Mouse (Mus musculus) midbrain, postnatal 0 days (tissue): ENCODE data around the gene Pcx. TPM values are rescaled to one million over a fixed set of nuclear protein-coding genes. Genes with fewer than 3 reads are reported as not detected.

ENCODE experiments used
- ATAC-seq: fragments of 200-750 bp; cut with Nextera tagmentation; 2 replicates; pipeline ENCODE4 v1.8.0; 2017; ENCODE audit warnings: moderate number of reproducible peaks, mild to moderate bottlenecking, moderate TSS enrichment, moderate library complexity; ENCODE audit not compliant: low FRiP score
- DNase-seq: peaks from one replicate; pipeline ENCODE4 v3.0.0-alpha.2; 2015; ENCODE audit warnings: low spot score
- H3K27ac ChIP-seq: fragments of 300-500 bp; sonication (generic); 2 replicates; pipeline ENCODE4 v1.5.1; 2014; ENCODE audit warnings: low read depth, mild to moderate bottlenecking, low read length, mixed read lengths
- H3K27me3 ChIP-seq: fragments of 300-500 bp; sonication (generic); 2 replicates; pipeline ENCODE4 v1.6.1; 2014; ENCODE audit warnings: low read length, control low read depth, mixed read lengths; ENCODE audit not compliant: insufficient read depth
- H3K36me3 ChIP-seq: fragments of 300-500 bp; sonication (generic); 2 replicates; pipeline ENCODE4 v1.6.1; 2014; ENCODE audit warnings: low read length, control low read depth, mixed read lengths; ENCODE audit not compliant: insufficient read depth
- H3K4me1 ChIP-seq: fragments of 300-500 bp; sonication (generic); 2 replicates; pipeline ENCODE4 v1.6.1; 2014; ENCODE audit warnings: mild to moderate bottlenecking, control low read depth, antibody characterized with exemption, low read length, mixed read lengths; ENCODE audit not compliant: insufficient read depth
- H3K4me2 ChIP-seq: fragments of 300-500 bp; sonication (generic); 2 replicates; pipeline ENCODE4 v1.6.1; 2014; ENCODE audit warnings: low read depth, mild to moderate bottlenecking, low read length, mixed read lengths; ENCODE audit not compliant: poor library complexity, severe bottlenecking
- H3K4me3 ChIP-seq: fragments of 300-500 bp; sonication (generic); 2 replicates; pipeline ENCODE4 v1.5.1; 2014; ENCODE audit warnings: low read depth, mild to moderate bottlenecking, low read length, moderate library complexity
- H3K9ac ChIP-seq: fragments of 300-500 bp; sonication (generic); replicated peaks from 2 replicates; pipeline ENCODE4 v1.6.1; 2014; ENCODE audit warnings: mild to moderate bottlenecking, low read length, moderate library complexity, mixed read lengths; ENCODE audit not compliant: poor library complexity, severe bottlenecking
- H3K9me3 ChIP-seq: fragments of 300-500 bp; sonication (generic); 2 replicates; pipeline ENCODE4 v1.6.1; 2016; ENCODE audit warnings: low read length, control low read depth
- CTCF ChIP-seq: IDR thresholded peaks from 2 replicates; pipeline ENCODE4 v1.5.1; 2016; ENCODE audit warnings: antibody characterized with exemption, mild to moderate bottlenecking
- WGBS: fragments of 180-500 bp; shearing (Covaris S2); extraction: QIAGEN DNeasy Blood & Tissue Kit; methylation state at CpG from one replicate; pipeline ENCODE4 v1.1.7; 2014; 5-methylcytosine and 5-hydroxymethylcytosine counted together
- polyA plus RNA-seq: library from polyadenylated mRNA; unstranded; fragments of >200 nt; fragmentation: Nextera tagmentation; extraction: Ambion mirVana; gene quantifications from 2 replicates; pipeline ENCODE4 v1.2.1, GENCODE M21; 2015
- total RNA-seq: library from RNA; depleted of rRNA; stranded (reverse); fragments of >200 nt; gene quantifications from 2 replicates; pipeline ENCODE4 v1.2.3, GENCODE M21; 2014; rRNA removed

Gene Pcx
- total RNA-seq (45.1 and 57.8 TPM in 2 replicates), polyA plus RNA-seq (32.0 and 41.2 TPM in 2 replicates)

DNA sequence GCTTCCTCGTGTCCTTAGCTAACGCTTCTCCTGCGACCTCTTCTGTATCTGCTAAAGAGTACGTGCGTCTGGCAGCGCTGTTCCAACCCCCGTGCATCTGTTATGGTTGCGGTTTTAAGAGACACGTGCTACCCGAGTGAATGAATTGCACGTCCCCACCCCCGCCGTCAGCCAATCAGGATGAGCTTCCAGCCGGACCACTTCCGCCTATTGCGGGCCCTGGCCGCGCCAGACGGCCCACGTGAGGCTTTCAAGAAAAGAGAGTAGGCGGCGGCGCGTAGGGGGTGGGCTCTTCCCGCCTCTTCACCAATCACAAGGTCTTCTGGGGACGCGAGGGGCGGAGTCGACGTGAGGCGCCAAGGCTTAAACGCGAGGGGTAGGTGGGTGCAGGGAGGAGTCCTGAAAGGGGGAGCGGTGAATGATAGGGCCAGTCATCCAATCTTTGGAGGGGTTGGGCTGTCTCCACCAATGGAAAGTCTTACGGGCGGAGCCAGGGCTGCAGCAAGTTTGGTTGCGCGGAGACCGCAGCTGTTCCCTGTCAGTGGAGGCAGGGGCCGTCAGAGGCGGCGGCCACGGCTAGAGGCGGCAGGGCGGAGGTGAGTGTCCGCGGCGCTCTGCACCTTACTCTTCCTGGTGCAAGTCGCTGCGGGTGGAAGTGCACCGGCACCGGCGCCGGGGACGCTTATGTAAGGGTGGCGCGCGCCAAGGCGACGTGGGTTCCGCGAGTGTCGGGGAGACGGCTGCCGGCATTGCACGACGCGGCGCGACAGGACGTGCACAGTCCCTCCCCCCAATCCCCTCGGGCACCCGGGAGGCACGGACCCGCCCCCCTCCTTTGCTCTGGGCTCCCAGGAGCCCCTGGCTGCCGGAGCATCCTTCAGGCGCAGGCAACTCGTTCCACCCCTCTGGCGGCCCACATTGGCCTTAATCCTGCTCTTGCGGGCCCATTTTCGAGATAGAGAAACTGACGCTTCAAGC, at the start of gene Pcx:
TSS of gene Pcx (plus strand) at position 487 of the 978 bp plus-strand sequence.
- Histone ChIP-seq H3K4me1 (no peaks in the 10 kb centered on the region), H3K36me3 (no peaks in the 10 kb centered on the region), H3K9me3 (no peaks in the 10 kb centered on the region), H3K4me2 (peak within 1 kb of the TSS; percentile 84), H3K9ac (peak within 1 kb of the TSS; percentile 51; the same call in 1 of the 2 replicates), H3K4me3 (peak within 1 kb of the TSS; percentile 70), H3K27ac (no peak within 1 kb of the TSS; the same call in 1 of the 2 replicates), H3K27me3 (no peaks in the 10 kb centered on the region)
- ATAC-seq (peak; percentile 100), DNase-seq (peak; percentile 100)
- peak; percentile 7; the same call in 1 of the 2 replicates for TF ChIP-seq CTCF
- WGBS, result under 1% methylated on average over 71 of the region's 82 CpGs

DNA sequence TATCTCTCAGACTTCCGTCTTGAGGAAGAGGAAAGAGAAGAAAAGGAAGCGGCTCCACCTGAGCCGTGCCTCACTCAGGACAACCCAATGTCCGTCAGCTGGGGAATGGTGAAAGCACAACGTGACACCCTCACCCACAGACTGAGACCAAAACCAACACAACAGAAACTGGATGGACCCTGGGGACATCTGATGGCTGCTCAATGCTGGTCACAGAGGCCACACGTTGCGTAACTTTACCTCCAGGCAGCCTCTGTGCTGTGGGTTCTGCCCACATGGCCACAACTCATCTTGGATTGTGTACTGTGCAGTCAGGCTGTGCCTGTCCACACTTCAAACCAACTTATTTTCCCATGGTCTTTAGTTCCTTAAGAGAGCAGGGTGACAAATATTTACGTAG, 48.3 kb upstream of the Pcx start:
- no peak for DNase-seq
- no peaks in the 10 kb centered on the region for H3K27me3 ChIP-seq
- no peak overlapping the region for H3K27ac ChIP-seq
- H3K4me2 ChIP-seq, result no peak overlapping the region
- no peak for ATAC-seq
- no peaks in the 10 kb centered on the region for H3K9me3 ChIP-seq
- 87% methylated on average over 8 of the region's 8 CpGs for WGBS
- TF ChIP-seq CTCF, result no peak
- no peak overlapping the region for H3K4me3 ChIP-seq
- 0 out of 2 replicates have a peak, but pooled peaks cover 2% of the 10 kb centered on the region for H3K36me3 ChIP-seq
- H3K4me1 ChIP-seq, result no peaks in the 10 kb centered on the region
- no peak overlapping the region for H3K9ac ChIP-seq

GRCm38 (mm10) chr19:4464666-4465065, 45.6 kb upstream of the Pcx start:
- Histone ChIP-seq H3K4me1 (no peaks in the 10 kb centered on the region), H3K27ac (no peak overlapping the region)

GRCm38 (mm10) chr19:4468363-4468762, 41.9 kb upstream of the Pcx start:
- Histone ChIP-seq H3K4me1 (no peaks in the 10 kb centered on the region), H3K9ac (no peak overlapping the region), H3K4me2 (no peak overlapping the region), H3K9me3 (no peaks in the 10 kb centered on the region), H3K36me3 (no peaks in the 10 kb centered on the region), H3K4me3 (no peak overlapping the region), H3K27ac (no peak overlapping the region), H3K27me3 (no peaks in the 10 kb centered on the region)
- DNase-seq (no peak), ATAC-seq (no peak)
- WGBS, result 36% methylated on average over 5 of the region's 5 CpGs
- no peak for TF ChIP-seq CTCF

More at GRCm38 (mm10) chr19:4464666-4465065, 45.6 kb upstream of the Pcx start:
- DNase-seq (no peak), ATAC-seq (no peak)
- TF ChIP-seq CTCF, result no peak
- Histone ChIP-seq H3K9me3 (no peaks in the 10 kb centered on the region), H3K9ac (no peak overlapping the region), H3K4me2 (no peak overlapping the region), H3K4me3 (no peak overlapping the region), H3K36me3 (0 out of 2 replicates have a peak, but pooled peaks cover 2% of the 10 kb centered on the region), H3K27me3 (no peaks in the 10 kb centered on the region)
- WGBS, result 81% methylated on average over 4 of the region's 4 CpGs

DNA sequence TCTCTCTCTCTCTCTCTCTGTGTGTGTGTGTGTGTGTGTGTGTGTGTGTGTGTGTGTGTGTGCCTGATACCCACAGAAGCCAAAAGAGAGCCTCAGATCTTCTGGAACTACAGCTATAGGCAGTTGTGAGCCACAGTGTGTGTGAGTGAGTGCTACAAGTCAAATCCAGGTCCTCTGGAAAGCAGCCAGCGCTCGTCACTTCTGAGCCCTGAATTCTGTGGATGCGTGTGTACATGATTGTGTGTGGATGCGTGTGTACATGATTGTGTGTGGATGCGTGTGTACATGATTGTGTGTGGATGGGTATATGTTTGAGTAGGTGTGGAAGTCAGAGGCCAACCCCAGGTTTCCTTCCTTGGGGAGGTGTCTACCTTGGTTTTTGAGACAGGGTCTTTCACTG, 36.7 kb upstream of the Pcx start:
- Histone ChIP-seq H3K4me3 (no peak overlapping the region), H3K4me2 (no peak overlapping the region), H3K4me1 (no peaks in the 10 kb centered on the region), H3K36me3 (no peaks in the 10 kb centered on the region), H3K9ac (no peak overlapping the region), H3K27ac (no peak overlapping the region), H3K9me3 (no peaks in the 10 kb centered on the region), H3K27me3 (0 out of 2 replicates have a peak, but pooled peaks cover 4% of the 10 kb centered on the region)
- no peak for DNase-seq
- WGBS, result 87% methylated on average over 5 of the region's 5 CpGs
- ATAC-seq, result no peak
- TF ChIP-seq CTCF, result no peak

GRCm38 (mm10) chr19:4474739-4475138, 35.5 kb upstream of the Pcx start:
- H3K9me3 ChIP-seq, result no peaks in the 10 kb centered on the region
- no peaks in the 10 kb centered on the region for H3K36me3 ChIP-seq
- H3K27me3 ChIP-seq, result 0 out of 2 replicates have a peak, but pooled peaks cover 4% of the 10 kb centered on the region
- TF ChIP-seq CTCF, result no peak
- no peak overlapping the region for H3K27ac ChIP-seq
- DNase-seq (no peak), ATAC-seq (no peak)
- H3K4me1 ChIP-seq, result no peaks in the 10 kb centered on the region
- no peak overlapping the region for H3K4me3 ChIP-seq
- H3K9ac ChIP-seq, result no peak overlapping the region
- no peak overlapping the region for H3K4me2 ChIP-seq
- 48% methylated on average over 3 of the region's 3 CpGs for WGBS
